ENCODE assay signal across 9 mouse cellular contexts in the genomic region with DNA sequence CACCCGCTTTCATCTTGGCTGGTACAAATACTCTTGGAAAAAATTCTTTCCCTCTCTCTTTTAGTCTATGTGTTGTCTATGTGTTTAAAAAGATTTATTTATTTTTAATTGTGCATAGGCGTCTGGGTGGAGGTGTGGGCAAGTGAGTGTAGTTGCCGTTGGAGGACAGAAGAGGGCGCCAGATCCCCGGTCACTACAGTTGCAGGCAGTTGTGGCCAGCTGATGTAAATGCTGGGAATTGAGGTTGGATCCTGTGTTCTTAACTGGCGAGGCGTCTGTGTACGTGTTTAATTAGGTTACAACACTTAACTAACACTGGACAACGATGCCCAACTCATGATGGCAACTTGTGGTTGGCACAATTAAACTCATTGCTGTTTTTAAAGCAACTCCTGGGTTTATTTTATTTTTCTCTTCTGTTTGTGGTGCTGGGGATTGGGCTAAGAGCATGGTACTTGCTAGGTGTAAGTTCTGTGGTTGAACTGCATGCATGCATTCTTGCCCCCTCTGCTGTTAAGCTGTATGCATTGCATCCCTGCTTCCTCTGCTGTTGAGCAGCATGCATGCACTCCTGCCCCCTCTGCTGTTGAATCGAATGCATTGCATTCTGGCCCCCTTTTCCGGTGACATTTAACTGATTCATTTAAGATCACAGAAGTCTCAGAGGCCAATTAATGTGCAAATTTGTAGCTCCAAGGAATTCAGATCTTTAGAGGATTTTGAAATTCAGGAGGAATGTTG. TPM values are rescaled to one million over a fixed set of nuclear protein-coding genes. Genes with fewer than 3 reads are reported as not detected.
A peak's percentile ranks its signal among the peaks of the same experiment; 100 is the strongest.
DNase-seq lines count a peak whose midpoint lies in the region; ATAC-seq and TF ChIP-seq lines count a peak whose summit lies in the region.
"Had no signal": no experiment of that assay in that cellular context is flagged by ENCODE, and none has a peak within 500 bp of the region (broad histone marks: within the 10 kb centered on the region; RNA-seq: fewer than 3 reads in every experiment).

No protein-coding gene starts in this region.

- no peaks in the 10 kb centered on the region for H3K9me3 ChIP-seq in E14TG2a.4 (ENCODE audit: low read length)
- H3K9me3 ChIP-seq in embryonic facial prominence, embryonic 14.5 days (ENCODE audit: control insufficient read depth, low read length), result no peaks in the 10 kb centered on the region
- no peaks in the 10 kb centered on the region for H3K9me3 ChIP-seq in heart, embryonic 12.5 days (replicated peaks)
- H3K9me3 ChIP-seq in lung, embryonic 15.5 days, result no peaks in the 10 kb centered on the region
- H3K9me3 ChIP-seq: limb, embryonic 12.5 days had no signal

- no peak overlapping the region for H3K9ac ChIP-seq in embryonic facial prominence, embryonic 14.5 days (ENCODE audit: low read depth, low read length)
- H3K9ac ChIP-seq in heart, embryonic 12.5 days, result no peak overlapping the region
- H3K9ac ChIP-seq in lung, embryonic 15.5 days, result no peak overlapping the region
- H3K9ac ChIP-seq: limb, embryonic 12.5 days had no signal

- WGBS in embryonic facial prominence, embryonic 14.5 days, result 75% methylated on average over 11 of the region's 11 CpGs
- WGBS in heart, embryonic 12.5 days, result 74% methylated on average over 11 of the region's 11 CpGs
- WGBS in lung, embryonic 15.5 days, result 74% methylated on average over 11 of the region's 11 CpGs

- no peak overlapping the region for H3K4me2 ChIP-seq in embryonic facial prominence, embryonic 14.5 days (ENCODE audit: low read depth, low read length)
- no peak overlapping the region for H3K4me2 ChIP-seq in heart, embryonic 12.5 days
- H3K4me2 ChIP-seq in lung, embryonic 15.5 days, result no peak overlapping the region
- H3K4me2 ChIP-seq: limb, embryonic 12.5 days had no signal

- peak; percentile 55; the same call in 1 of the 2 replicates for ATAC-seq in embryonic facial prominence, embryonic 14.5 days (ENCODE audit: low read depth)
- peak; percentile 43; the same call in 1 of the 2 replicates for ATAC-seq in heart, embryonic 12.5 days (ENCODE audit: insufficient number of reproducible peaks, low FRiP score)
- ATAC-seq in lung, embryonic 15.5 days (ENCODE audit: borderline replicate concordance, extremely low read depth, low FRiP score, low TSS enrichment), result peak; percentile 17; the same call in 1 of the 2 replicates

- no peaks in the 10 kb centered on the region for H3K27me3 ChIP-seq in E14TG2a.4 (ENCODE audit: insufficient read depth, low read length)
- H3K27me3 ChIP-seq in embryonic facial prominence, embryonic 14.5 days (replicated peaks; ENCODE audit: control insufficient read depth, insufficient read depth, low read length), result no peaks in the 10 kb centered on the region
- no peaks in the 10 kb centered on the region for H3K27me3 ChIP-seq in heart, embryonic 12.5 days (replicated peaks)
- H3K27me3 ChIP-seq in lung, embryonic 15.5 days, result no peaks in the 10 kb centered on the region
- H3K27me3 ChIP-seq: limb, embryonic 12.5 days had no signal

- no peak overlapping the region for H3K4me3 ChIP-seq in E14TG2a.4 (replicated peaks; ENCODE audit: low read length)
- H3K4me3 ChIP-seq in embryonic facial prominence, embryonic 14.5 days (ENCODE audit: low read depth, low read length), result no peak overlapping the region
- no peak overlapping the region for H3K4me3 ChIP-seq in heart, embryonic 12.5 days
- no peak overlapping the region for H3K4me3 ChIP-seq in lung, embryonic 15.5 days
- H3K4me3 ChIP-seq: limb, embryonic 12.5 days had no signal

- peak; percentile 38 to 72 for DNase-seq in adrenal gland, postnatal 4 days (ENCODE audit: low spot score in 2 of 2)
- DNase-seq in embryonic facial prominence, embryonic 14.5 days (ENCODE audit: low spot score), result peak; percentile 94
- DNase-seq in layer of hippocampus, adult 8-10 months (ENCODE audit: low spot score in 2 of 2), result peak; percentile 72 to 85
- DNase-seq in ovary, postnatal 14 days (ENCODE audit: low spot score), result peak; percentile 78
- peak; percentile 92 for DNase-seq in thymus, postnatal 0 days (ENCODE audit: low spot score)

- peaks cover 45% of the 10 kb centered on the region for H3K4me1 ChIP-seq in E14TG2a.4 (replicated peaks; ENCODE audit: low read depth, low read length)
- no peaks in the 10 kb centered on the region for H3K4me1 ChIP-seq in embryonic facial prominence, embryonic 14.5 days (ENCODE audit: control insufficient read depth, insufficient read depth, low read length)
- H3K4me1 ChIP-seq in heart, embryonic 12.5 days (replicated peaks), result no peaks in the 10 kb centered on the region
- H3K4me1 ChIP-seq in lung, embryonic 15.5 days, result peaks cover 6% of the 10 kb centered on the region
- H3K4me1 ChIP-seq: limb, embryonic 12.5 days had no signal

- peak; percentile 100 for TF ChIP-seq CTCF in E14TG2a.4 (conservative IDR thresholded peaks at IDR 0.05; ENCODE audit: low read length)

- H3K27ac ChIP-seq in embryonic facial prominence, embryonic 14.5 days (replicated peaks; ENCODE audit: low read depth, low read length), result no peak overlapping the region
- no peak overlapping the region for H3K27ac ChIP-seq in heart, embryonic 12.5 days (ENCODE audit: poor library complexity, severe bottlenecking)
- no peak overlapping the region for H3K27ac ChIP-seq in lung, embryonic 15.5 days
- H3K27ac ChIP-seq: limb, embryonic 12.5 days had no signal

- H3K36me3 ChIP-seq in E14TG2a.4 (ENCODE audit: insufficient read depth, low read length), result no peaks in the 10 kb centered on the region
- H3K36me3 ChIP-seq in embryonic facial prominence, embryonic 14.5 days (ENCODE audit: control insufficient read depth, insufficient read depth, low read length), result no peaks in the 10 kb centered on the region
- no peaks in the 10 kb centered on the region for H3K36me3 ChIP-seq in heart, embryonic 12.5 days
- H3K36me3 ChIP-seq in lung, embryonic 15.5 days, result no peaks in the 10 kb centered on the region
- H3K36me3 ChIP-seq: limb, embryonic 12.5 days had no signal

RNA-seq across cellular contexts. Expression of a gene that starts 17.7 kb away (rescaled TPM):
- total RNA-seq in adrenal gland, postnatal 4 days (2021), result 10 to 100 TPM; 78.2 to 91.7 TPM
- 41.6 and 43.5 TPM in 2 replicates for polyA plus RNA-seq in embryonic facial prominence, embryonic 14.5 days (2014; fragmentation: Nextera tagmentation; extraction: Ambion mirVana)
- polyA plus RNA-seq in heart, embryonic 12.5 days (2016; fragmentation: Nextera tagmentation; extraction: Ambion mirVana), result 45.3 and 46.4 TPM in 2 replicates
- total RNA-seq in layer of hippocampus, adult 8-10 months (2022), result 10 to 100 TPM; 61.3 to 71.4 (median 63.6) TPM
- 46.5 and 49.3 TPM in 2 replicates for polyA plus RNA-seq in lung, embryonic 15.5 days (2015; fragmentation: Nextera tagmentation; extraction: Ambion mirVana)
- 52.1 and 68.0 TPM in 2 replicates for polyA plus RNA-seq in thymus, postnatal 0 days (2015; fragmentation: Nextera tagmentation; extraction: Ambion mirVana)

RNA-seq across cellular contexts. Expression of a gene that starts 58.6 kb away (rescaled TPM):
- not detected for total RNA-seq in adrenal gland, postnatal 4 days (2021)
- polyA plus RNA-seq in embryonic facial prominence, embryonic 14.5 days (2014; fragmentation: Nextera tagmentation; extraction: Ambion mirVana), result not detected in 2 replicates
- polyA plus RNA-seq in heart, embryonic 12.5 days (2016; fragmentation: Nextera tagmentation; extraction: Ambion mirVana), result not detected in 2 replicates
- total RNA-seq in layer of hippocampus, adult 8-10 months (2022), result not detected
- not detected in 2 replicates for polyA plus RNA-seq in lung, embryonic 15.5 days (2015; fragmentation: Nextera tagmentation; extraction: Ambion mirVana)
- not detected in 2 replicates for polyA plus RNA-seq in thymus, postnatal 0 days (2015; fragmentation: Nextera tagmentation; extraction: Ambion mirVana)
- polyA plus RNA-seq: limb, embryonic 12.5 days had no signal
